Mouse (Mus musculus) ES-CJ7 (cell line): ENCODE measurements at regions not wholly inside any gene's neighbourhood (a gene's known extent, or its start where the extent isn't known, plus 50 kb on each side); places are given as distances from the start of the nearest gene placed in this dataset.
"Not testable (repeated sequence)": the region's sequence is repeated elsewhere in the genome, so short reads cannot be mapped to it uniquely, and the experiment has no call there.

Experiments
- DNase-seq: peaks from one replicate; pipeline ENCODE4 v3.0.0; 2011; ENCODE audit warnings: low read depth, low spot score

GRCm38 (mm10) chr5:17176771-17177170 lies 196.2 kb upstream of the Speer4f2 start:
- DNase-seq = no peak

- DNase-seq = no peak
Observed at GRCm38 (mm10) chr5:17208554-17209283, 164.3 kb upstream of the Speer4f2 start.

GRCm38 (mm10) chr5:17210723-17211245 lies 162.2 kb upstream of the Speer4f2 start:
- DNase-seq = no peak

GRCm38 (mm10) chr5:17223542-17223941 lies 149.4 kb upstream of the Speer4f2 start:
- DNase-seq = not testable (repeated sequence)

GRCm38 (mm10) chr5:17247732-17248606 lies 125.0 kb upstream of the Speer4f2 start:
- DNase-seq = no peak

GRCm38 (mm10) chr5:17260541-17261325 lies 112.2 kb upstream of the Speer4f2 start:
- DNase-seq = no peak

GRCm38 (mm10) chr5:17262126-17262525 lies 110.9 kb upstream of the Speer4f2 start:
- no peak for DNase-seq

- DNase-seq = no peak
Observed at GRCm38 (mm10) chr5:17271153-17271552, 101.8 kb upstream of the Speer4f2 start.

GRCm38 (mm10) chr5:17271722-17272479 lies 101.1 kb upstream of the Speer4f2 start:
- DNase-seq = no peak

GRCm38 (mm10) chr5:17275346-17275745 lies 97.6 kb upstream of the Speer4f2 start:
- no peak for DNase-seq

- no peak for DNase-seq
Observed at GRCm38 (mm10) chr5:17276782-17277578, 96.0 kb upstream of the Speer4f2 start.

GRCm38 (mm10) chr5:17280203-17280602 lies 92.8 kb upstream of the Speer4f2 start:
- no peak for DNase-seq

GRCm38 (mm10) chr5:17280951-17281350 lies 92.0 kb upstream of the Speer4f2 start:
- no peak for DNase-seq

GRCm38 (mm10) chr5:17289028-17289427 lies 84.0 kb upstream of the Speer4f2 start:
- DNase-seq = no peak

GRCm38 (mm10) chr5:17292559-17292958 lies 80.4 kb upstream of the Speer4f2 start:
- DNase-seq = no peak

- DNase-seq = no peak
Observed at GRCm38 (mm10) chr5:17296571-17297035, 76.4 kb upstream of the Speer4f2 start.

GRCm38 (mm10) chr5:17299846-17300245 lies 73.1 kb upstream of the Speer4f2 start:
- DNase-seq = no peak

GRCm38 (mm10) chr5:17321501-17321900 lies 51.5 kb upstream of the Speer4f2 start:
- DNase-seq = no peak
